Mouse (Mus musculus): ENCODE data around the gene Commd6.

DNA sequence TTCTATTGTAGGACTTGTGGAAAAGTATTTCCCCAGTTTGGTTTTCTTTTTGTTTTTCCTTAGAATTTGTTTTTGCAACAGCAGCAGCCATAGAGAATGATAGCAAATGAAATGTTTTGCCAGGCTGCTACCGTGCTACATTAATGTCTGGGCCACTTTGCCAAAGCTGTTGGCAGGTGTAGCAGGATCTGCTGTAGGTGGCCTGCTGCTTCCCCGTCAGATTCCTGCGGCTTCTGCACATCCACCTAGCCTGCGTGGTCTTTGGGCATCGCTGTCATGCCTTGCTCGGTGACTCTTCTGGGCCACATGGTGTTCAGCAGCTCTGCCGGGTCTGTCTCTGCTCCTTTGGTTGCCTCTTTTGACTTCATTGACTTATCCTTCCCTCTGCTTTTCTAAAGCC lies 28.1 kb upstream of the Commd6 start:
- no peak for TF ChIP-seq GATA1 (IDR thresholded peaks at IDR 0.05; ENCODE audit: borderline replicate concordance, low read length)
- no peak for TF ChIP-seq FLI1 (IDR thresholded peaks at IDR 0.05; ENCODE audit: low read length)
